Mouse (Mus musculus): ENCODE data around the gene Ly86.

- TF ChIP-seq CTCF (conservative IDR thresholded peaks at IDR 0.05; ENCODE audit: low read length) = no peak
- TF ChIP-seq NANOG (IDR thresholded peaks at IDR 0.05; ENCODE audit: borderline replicate concordance, low read length) = no peak
Observed at GRCm38 (mm10) chr13:37442058-37442457, 97.0 kb downstream of the Ly86 start.
